ENCODE assay signal across 7 mouse cellular contexts in the genomic region with DNA sequence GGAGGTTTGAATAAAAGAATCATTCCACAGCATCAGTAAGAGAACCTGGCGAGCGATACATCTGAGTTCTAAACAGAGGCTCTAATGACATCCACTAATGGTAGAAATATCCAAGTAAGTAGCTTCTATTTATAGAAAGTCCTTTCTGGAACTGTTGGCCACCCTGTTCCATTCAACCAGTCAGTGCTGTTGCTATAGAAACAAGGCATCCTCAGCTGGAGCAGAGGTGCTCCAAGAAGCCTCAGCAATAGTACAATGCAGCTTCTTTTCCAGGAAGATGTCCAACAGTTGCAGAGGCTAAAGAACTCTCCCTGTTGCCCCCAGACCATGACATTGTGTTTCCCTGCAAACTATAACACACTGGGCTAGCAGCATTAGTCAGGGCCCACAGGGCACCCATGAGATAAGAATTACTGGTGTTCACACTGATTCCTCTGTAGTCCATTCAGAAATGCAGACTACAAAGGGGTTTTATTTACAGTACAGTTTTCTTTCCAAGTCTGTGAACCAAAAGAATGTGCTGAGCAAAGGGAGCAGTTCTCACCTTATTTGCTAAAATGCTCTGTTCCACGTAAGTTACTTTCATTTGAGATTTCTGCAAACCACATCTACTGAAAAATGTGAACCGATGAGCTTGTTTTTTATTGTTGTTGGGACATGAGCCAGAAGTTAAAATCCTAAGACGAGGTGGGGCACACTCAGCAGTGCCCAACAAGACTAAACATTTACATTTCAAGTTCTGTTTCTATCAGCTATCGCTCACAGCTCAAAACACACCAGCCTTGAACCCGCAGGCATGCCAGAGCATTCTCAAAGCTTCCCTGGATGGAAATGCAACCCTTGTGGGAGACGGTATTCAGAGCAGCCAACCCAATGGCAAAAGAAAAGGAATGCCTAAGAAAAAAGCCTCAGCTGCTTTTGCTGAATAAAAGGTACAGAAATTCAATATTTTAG. TPM values are rescaled to one million over a fixed set of nuclear protein-coding genes. Genes with fewer than 3 reads are reported as not detected.
A peak's percentile ranks its signal among the peaks of the same experiment; 100 is the strongest.
DNase-seq lines count a peak whose midpoint lies in the region; ATAC-seq and TF ChIP-seq lines count a peak whose summit lies in the region.

No protein-coding gene starts in this region.

- no peaks in the 10 kb centered on the region for H3K4me1 ChIP-seq in kidney, postnatal 0 days (replicated peaks; ENCODE audit: insufficient read depth, low read length)

- intact Hi-C loops in left cerebral cortex, postnatal 25 days (cut with DNase I), result no loop called here

- H3K4me3 ChIP-seq in kidney, postnatal 0 days (replicated peaks; ENCODE audit: low read depth, low read length), result no peak overlapping the region

- CTCF ChIA-PET in Patski (lab: Charles Lee), result interaction anchor here (0.9 to 2.5 kb wide), 5 partner anchors 10 to 28 kb away, joined by 3 to 10 read pairs (median 3); no protein-coding TSS in a partner anchor

- no peak for ATAC-seq in kidney, postnatal 0 days (replicated peaks; ENCODE audit: low FRiP score, low read depth)
- peak; percentile 44 for ATAC-seq in Patski

- H3K9ac ChIP-seq in kidney, postnatal 0 days (ENCODE audit: low read depth, low read length), result no peak overlapping the region

- in situ Hi-C loops in Patski (cut with MboI; ENCODE audit: low pct_unique_long_range_greater_than_20kb), result no loop called here

- H3K27ac ChIP-seq in kidney, postnatal 0 days, result no peak overlapping the region

- H3K36me3 ChIP-seq in kidney, postnatal 0 days (ENCODE audit: insufficient read depth, low read length), result no peaks in the 10 kb centered on the region

- WGBS in kidney, postnatal 0 days, result 69% methylated on average over 8 of the region's 8 CpGs

- POLR2A ChIA-PET in Patski (lab: Charles Lee), result no interaction called here

- no peaks in the 10 kb centered on the region for H3K9me3 ChIP-seq in kidney, postnatal 0 days (replicated peaks; ENCODE audit: low read length)

- H3K4me2 ChIP-seq in kidney, postnatal 0 days (ENCODE audit: low read length), result no peak overlapping the region

- DNase-seq in kidney, postnatal 0 days (ENCODE audit: low spot score), result peak; percentile 35
- no peak for DNase-seq in kidney, postnatal 4 days
- DNase-seq in Muller cell, postnatal 12 days (ENCODE audit: inconsistent ontology term), result peak; percentile 80
- no peak for DNase-seq in Patski (ENCODE audit: low read depth, low spot score)
- peak; percentile 23 to 52 for DNase-seq in left cerebral cortex, postnatal 25 days (ENCODE audit: low spot score in 2 of 2)
- DNase-seq in thymus, postnatal 14 days, result no peak
- DNase-seq in frontal cortex, postnatal 14 days (ENCODE audit: low spot score in 2 of 2), result no peak

- no peaks in the 10 kb centered on the region for H3K27me3 ChIP-seq in kidney, postnatal 0 days (ENCODE audit: insufficient read depth, low read length)
- H3K27me3 ChIP-seq in Patski, result no peaks in the 10 kb centered on the region

- no peak for TF ChIP-seq CTCF in kidney, postnatal 0 days (IDR thresholded peaks at IDR 0.05; ENCODE audit: low read depth)
- no peak for TF ChIP-seq CTCF in Patski (IDR thresholded peaks at IDR 0.05)

RNA-seq across cellular contexts. Expression of a gene that starts 31.1 kb away (rescaled TPM):
- 39.0 and 44.9 TPM in 2 replicates for polyA plus RNA-seq in kidney, postnatal 0 days (2015; fragmentation: Nextera tagmentation; extraction: Ambion mirVana)
- 53.0 TPM for polyA plus RNA-seq in Patski (2021)
- total RNA-seq in left cerebral cortex, postnatal 25 days (2021), result 10 to 100 TPM; 78.3 to 81.6 TPM

RNA-seq across cellular contexts. Expression of a gene that starts 31.1 kb away (rescaled TPM):
- polyA plus RNA-seq in kidney, postnatal 0 days (2015; fragmentation: Nextera tagmentation; extraction: Ambion mirVana), result 14.5 and 15.2 TPM in 2 replicates
- 5.9 TPM for polyA plus RNA-seq in Patski (2021)
- 10 to 100 TPM; 15.1 to 16.6 TPM for total RNA-seq in left cerebral cortex, postnatal 25 days (2021)

Comparison
In these comparisons a context has a peak if more than half of its experiments do, and no peak if none do; other contexts are left out.
1. DNase-seq: peak in kidney, postnatal 0 days (single experiment), Muller cell, postnatal 12 days (single experiment) and left cerebral cortex, postnatal 25 days (2 of 2); none in kidney, postnatal 4 days (0 of 2), Patski (single experiment), thymus, postnatal 14 days (single experiment) and frontal cortex, postnatal 14 days (0 of 2).